Mouse (Mus musculus) liver, embryonic 14 days (tissue): ENCODE data around the gene Med1. TPM values are rescaled to one million over a fixed set of nuclear protein-coding genes. Genes with fewer than 3 reads are reported as not detected.

Experiments used
- polyA plus RNA-seq: library from polyadenylated mRNA; depleted of rRNA; stranded (reverse); fragments of >200 nt; gene quantifications from 2 replicates; pipeline ENCODE4 v1.2.3, GENCODE M21; 2012; rRNA removed

Gene Med1
- 9.7 and 12.2 TPM in 2 replicates for polyA plus RNA-seq

DNA sequence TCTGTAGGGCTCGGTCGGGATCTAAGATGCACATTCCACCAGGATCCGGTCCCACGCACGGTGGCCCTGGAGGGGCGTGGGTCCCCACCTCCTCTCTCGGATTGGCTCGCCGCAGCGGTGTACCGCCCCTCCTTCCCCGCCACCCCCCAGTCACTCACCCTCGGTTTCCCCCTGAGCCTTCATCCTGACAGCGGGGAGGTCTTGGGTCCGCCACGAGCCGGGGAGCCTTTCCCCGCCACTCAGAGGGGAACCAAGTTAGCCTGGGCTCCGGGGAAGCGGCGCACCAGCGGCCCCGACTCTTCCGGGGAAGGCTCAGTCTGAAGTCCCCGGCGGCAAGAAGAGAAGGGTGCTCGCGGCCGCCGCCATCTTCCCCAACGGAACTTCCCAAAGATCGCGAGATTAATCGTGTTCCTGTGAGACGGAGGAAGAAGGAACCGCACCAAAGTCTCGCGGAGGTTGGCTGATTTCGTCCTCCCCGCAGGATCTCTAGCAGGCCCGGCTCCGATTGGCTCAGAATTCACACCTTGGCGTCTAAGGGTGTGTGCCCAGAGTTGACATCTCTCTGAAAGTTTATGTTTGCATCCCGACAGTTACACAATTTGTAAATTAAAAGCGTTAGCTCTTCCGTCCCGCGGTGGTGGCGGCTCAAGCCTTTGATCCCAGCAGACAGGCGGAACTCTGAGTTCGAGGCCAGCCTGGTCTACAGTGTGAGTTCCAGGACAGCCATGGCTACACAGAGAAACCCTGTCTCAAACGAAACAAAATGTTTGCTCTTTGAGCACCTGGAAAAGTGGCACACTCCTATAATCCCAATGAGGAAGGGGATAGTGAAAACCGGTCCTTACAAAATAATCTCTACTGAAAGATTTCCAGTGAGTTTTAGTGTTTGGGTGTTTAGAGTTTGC is at the start of gene Med1:
Med1 (minus strand) TSS at position 393 of the 905 bp plus-strand sequence.

DNA sequence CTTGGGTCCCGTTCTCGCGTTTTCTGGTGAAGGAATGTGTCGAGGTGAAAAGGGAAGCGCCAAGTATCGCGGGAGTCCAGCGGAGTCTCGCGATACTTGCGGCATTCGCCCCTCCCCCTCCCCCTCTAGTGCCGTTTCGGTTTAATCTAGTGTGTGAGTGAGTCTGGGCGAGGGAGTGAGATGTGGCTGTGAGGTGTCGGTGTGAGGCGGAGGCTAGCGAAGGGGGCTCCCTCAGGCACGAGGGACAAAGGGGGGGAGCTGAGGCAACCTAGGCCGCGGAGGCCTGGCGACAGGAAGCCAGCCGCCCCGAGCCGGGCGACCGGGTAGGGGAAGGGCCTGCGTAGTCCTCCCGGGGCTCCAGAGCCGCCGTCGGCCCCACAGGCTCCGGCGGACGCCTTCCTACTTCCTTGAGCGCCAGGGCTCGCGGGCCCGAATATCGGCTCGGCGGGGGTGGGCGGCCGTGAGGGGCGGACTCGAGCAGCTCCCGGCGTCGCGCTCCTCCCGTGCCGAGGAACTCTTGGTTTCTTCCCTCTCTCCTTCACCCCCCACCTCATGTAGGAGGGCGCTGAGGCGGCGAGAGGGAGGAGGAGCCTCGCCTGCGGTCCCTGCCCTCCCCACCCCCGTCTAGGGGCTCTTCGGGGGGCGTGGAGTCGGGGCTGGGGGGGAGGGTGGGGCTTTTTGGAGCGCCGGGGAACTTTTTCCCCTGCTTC is 9.7 kb upstream of the Med1 start, which contains the start of gene Cdk12:
Cdk12 (plus strand) TSS at position 419 of the 710 bp plus-strand sequence.

DNA sequence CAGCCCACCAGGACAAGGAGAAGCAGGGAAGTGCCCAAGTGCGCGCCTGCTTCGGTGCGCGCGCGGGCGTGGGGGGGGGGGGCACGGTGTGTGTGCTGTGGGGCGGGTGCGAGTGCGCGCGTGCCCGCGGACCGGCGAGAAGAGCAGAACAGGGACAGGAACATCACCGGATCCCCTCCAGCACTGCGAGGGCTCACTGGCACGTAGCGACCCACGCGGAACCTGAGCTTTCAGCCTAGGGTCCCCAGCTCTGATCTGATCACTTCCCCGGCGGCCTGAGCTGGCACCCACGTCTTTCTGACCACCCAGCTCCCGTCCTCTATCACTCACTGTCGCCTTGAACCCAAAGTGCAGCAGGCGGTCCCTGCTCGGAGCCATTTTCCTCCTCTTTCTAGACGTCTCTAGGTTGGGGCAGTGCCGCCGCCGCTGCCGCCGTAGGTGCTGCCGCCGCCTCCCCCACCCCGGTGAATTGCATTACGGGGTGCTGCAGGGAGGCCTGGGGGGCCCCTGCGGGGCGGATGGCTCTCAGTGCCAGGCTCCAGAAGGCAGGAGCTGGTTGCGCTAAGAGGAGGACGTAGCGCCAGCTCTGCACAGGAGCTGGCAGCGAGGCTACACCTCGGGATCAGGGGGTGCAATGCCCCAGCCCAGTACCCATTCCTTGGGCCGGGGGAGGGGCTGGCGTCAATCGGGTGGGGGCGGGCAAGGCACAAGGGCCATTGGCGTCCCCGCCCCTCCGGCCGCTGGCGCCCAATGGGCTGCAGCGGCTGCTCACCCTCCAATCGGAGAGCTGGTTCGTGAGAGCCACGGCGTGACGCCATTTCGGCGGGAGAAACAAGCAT is 43.1 kb downstream of the Med1 start, which contains the start of gene Fbxl20:
Fbxl20 (minus strand) TSS at position 618 of the 839 bp plus-strand sequence.

Other genes with a start within 250 kb of the Med1 start
- gene Plxdc1, start 206.8 kb downstream of the Med1 start, polyA plus RNA-seq: 0.27 and 0.35 TPM in 2 replicates
- 2.2 and 2.9 TPM in 2 replicates for gene Arl5c, start 197.1 kb downstream of the Med1 start, polyA plus RNA-seq
- gene Cacnb1, start 170.3 kb downstream of the Med1 start, polyA plus RNA-seq: 0.50 and 0.90 TPM in 2 replicates
- gene Rpl19, start 166.6 kb downstream of the Med1 start, polyA plus RNA-seq: 1,065 and 1,104 TPM in 2 replicates
- 0.01 TPM in 1 of 2 replicates, not detected in the other for gene Stac2, start 139.8 kb downstream of the Med1 start, polyA plus RNA-seq
- gene Fbxl20, start 42.9 kb downstream of the Med1 start, polyA plus RNA-seq: 2.4 and 2.5 TPM in 2 replicates
- 9.6 and 11.0 TPM in 2 replicates for gene Cdk12, start 9.8 kb upstream of the Med1 start, polyA plus RNA-seq
- gene Neurod2, start 136.4 kb upstream of the Med1 start, polyA plus RNA-seq: 0.02 TPM in 1 of 2 replicates, not detected in the other
- 0.03 and 0.07 TPM in 2 replicates for gene Ppp1r1b, start 155.1 kb upstream of the Med1 start, polyA plus RNA-seq
- 14.5 and 15.8 TPM in 2 replicates for gene Stard3, start 165.1 kb upstream of the Med1 start, polyA plus RNA-seq
- 0.05 and 0.27 TPM in 2 replicates for gene Tcap, start 190.5 kb upstream of the Med1 start, polyA plus RNA-seq
- gene Pnmt, start 193.2 kb upstream of the Med1 start, polyA plus RNA-seq: not detected in 2 replicates
- gene Pgap3, start 207.2 kb upstream of the Med1 start, polyA plus RNA-seq: 2.8 and 3.0 TPM in 2 replicates
- gene Erbb2, start 219.2 kb upstream of the Med1 start, polyA plus RNA-seq: 1.0 and 1.1 TPM in 2 replicates
- gene Mien1, start 245.7 kb upstream of the Med1 start, polyA plus RNA-seq: 31.4 and 33.3 TPM in 2 replicates